Mouse (Mus musculus) left cerebral cortex, adult 8-10 months (tissue): Measurements from ENCODE around the gene Kitl. TPM values are rescaled to one million over a fixed set of nuclear protein-coding genes. Genes with fewer than 3 reads are reported as not detected.

ENCODE experiments used
- DNase-seq, 2 experiments: peaks; one replicate each; pipeline ENCODE4 v3.0.0; 2022; ENCODE audit warnings: low spot score in 2 of 2
- total RNA-seq, 4 experiments: library from RNA; stranded (reverse); gene quantifications; 2 replicates each; pipeline ENCODE4 v1.2.4; 2022

Gene Kitl
- total RNA-seq, result 10 to 100 TPM; 33.1 to 52.1 (median 41.7) TPM

GRCm38 (mm10) chr10:100015370-100016325 lies at the start of gene Kitl:
Gene Kitl, plus strand, starts transcription at chr10:100015630.
- peak; percentile 34 to 53 for DNase-seq

- no peak for DNase-seq
Measured at GRCm38 (mm10) chr10:99972866-99973265, 42.6 kb upstream of the Kitl start.

DNA sequence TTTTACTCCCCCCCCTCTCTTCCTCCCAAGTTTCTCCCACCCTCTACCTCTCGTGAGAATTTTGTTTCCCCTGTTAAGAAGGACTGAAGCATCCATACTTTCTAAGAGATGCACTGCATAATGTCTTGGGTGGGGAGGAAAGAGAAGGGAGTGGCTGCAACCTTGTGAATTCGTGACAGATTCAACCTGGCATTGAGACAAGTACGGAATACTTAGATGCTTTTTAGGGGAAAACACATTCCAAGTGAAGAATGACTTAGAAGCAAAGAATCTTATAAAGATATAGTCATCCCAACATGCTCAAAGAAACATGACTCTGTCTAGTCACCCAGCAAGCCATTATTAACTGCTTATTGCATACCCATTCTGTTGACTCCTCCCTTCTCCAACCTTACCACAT lies 35.3 kb upstream of the Kitl start:
- no peak for DNase-seq

- DNase-seq, result no peak
Measured at GRCm38 (mm10) chr10:99980916-99981315, 34.5 kb upstream of the Kitl start.

GRCm38 (mm10) chr10:99981887-99982286 lies 33.5 kb upstream of the Kitl start:
- no peak for DNase-seq

DNA sequence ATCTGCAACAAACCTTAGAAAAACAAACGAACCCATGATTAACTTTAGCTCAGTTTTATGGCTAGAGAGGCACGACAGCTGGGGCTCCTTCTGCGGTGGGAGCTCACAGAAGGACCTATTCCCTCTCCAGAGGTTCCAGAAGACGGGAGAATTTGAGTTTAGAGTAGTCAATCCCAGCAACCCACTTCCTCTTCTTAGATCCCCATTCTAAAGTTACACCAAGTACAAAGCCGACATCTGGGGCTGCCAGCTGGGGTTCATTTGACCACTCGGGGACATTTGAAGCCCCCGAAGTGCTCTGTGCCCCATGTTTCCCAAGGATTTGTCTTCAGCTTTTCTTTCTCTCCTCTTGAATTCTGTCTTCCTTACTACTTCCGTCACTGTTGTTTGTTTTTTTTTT lies 28.7 kb upstream of the Kitl start:
- no peak for DNase-seq

GRCm38 (mm10) chr10:99989758-99990157 lies 25.7 kb upstream of the Kitl start:
- no peak for DNase-seq

- DNase-seq, result no peak
Measured at GRCm38 (mm10) chr10:99992121-99992520, 23.3 kb upstream of the Kitl start.

DNA sequence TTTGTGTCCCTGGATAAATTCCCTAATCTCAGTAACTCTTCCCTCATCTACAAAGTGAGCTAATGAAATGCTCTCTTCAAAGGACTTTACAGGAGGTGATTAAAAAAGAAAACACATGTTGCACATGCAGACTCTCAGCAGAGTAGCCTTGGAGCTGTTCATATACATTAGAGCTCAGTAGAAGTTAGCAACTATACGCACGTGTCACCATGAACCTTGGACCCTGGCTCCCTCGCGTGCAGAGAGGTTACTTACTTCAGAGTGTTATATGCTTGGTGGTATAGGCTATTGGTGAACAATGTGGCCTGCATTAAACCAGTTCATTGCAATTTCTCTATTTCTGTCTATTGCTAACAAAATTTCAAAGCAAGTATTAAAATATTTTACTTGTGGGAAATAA lies 14.0 kb upstream of the Kitl start:
- DNase-seq, result no peak

- no peak for DNase-seq
Measured at GRCm38 (mm10) chr10:100003797-100004196, 11.6 kb upstream of the Kitl start.

- DNase-seq, result no peak
Measured at GRCm38 (mm10) chr10:100009681-100010080, 5.7 kb upstream of the Kitl start.

DNA sequence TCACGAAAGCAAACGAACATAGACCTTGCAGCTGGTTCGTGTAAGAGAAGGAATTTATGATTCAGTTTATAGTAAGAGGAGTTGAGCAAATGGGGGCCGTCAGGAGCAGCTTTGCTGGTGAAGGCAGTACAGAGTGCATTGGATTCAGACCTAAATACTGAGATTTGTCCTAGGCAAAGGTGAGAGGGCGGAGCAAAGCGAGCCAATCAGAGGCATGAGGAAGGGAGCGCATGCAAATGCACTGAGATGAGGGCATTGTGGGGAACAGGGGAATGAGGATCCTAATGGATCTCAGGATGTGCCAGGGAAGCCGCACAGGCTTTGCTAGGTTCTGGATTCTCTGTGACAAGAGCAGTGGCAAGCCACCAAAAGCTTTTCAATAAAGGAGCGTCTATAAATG lies 5.1 kb upstream of the Kitl start:
- DNase-seq, result no peak

DNA sequence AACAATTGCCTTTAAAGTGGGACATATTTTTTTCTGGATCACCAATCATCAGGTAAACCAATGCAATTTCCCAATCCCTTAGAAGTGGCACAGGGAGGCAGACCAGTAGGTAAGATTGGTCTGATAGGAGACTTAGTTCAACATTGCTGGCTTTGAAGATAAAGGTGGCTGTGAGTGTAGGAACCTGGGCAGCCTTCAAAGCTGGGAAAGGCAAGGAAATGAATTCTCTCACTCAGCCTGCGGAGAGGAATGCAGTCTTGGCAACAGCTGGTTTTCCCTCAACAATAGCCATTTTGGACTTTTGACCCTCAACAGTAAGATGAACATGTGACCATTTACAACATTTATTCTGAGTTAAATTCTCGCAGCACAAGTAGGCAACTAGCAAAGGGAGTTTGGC lies 1.3 kb upstream of the Kitl start:
- DNase-seq, result no peak

DNA sequence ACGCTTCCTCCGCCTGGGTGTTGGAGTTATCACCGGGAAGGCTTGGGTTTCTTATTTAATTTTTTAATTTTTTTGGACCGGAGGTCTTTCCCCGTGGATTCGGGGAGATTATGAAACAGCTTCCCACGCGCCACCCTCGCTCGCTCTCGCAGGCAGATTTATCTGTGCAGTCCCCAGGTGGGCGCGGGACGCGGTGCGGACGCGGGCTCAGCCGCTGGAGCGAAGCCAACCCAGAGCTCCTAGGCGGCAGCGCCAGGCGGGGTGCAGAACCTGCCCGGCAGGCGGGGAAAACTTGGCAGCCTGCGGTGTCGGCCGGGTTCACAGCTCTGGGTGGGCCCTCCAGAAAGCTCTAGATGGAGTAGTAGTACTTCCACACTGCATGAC lies 888 bp downstream of the Kitl start:
- DNase-seq, result peak; percentile 71 to 74

GRCm38 (mm10) chr10:100016941-100017770 lies 1.7 kb downstream of the Kitl start:
- DNase-seq, result no peak

- no peak for DNase-seq
Measured at GRCm38 (mm10) chr10:100017771-100018070, 2.3 kb downstream of the Kitl start.

DNA sequence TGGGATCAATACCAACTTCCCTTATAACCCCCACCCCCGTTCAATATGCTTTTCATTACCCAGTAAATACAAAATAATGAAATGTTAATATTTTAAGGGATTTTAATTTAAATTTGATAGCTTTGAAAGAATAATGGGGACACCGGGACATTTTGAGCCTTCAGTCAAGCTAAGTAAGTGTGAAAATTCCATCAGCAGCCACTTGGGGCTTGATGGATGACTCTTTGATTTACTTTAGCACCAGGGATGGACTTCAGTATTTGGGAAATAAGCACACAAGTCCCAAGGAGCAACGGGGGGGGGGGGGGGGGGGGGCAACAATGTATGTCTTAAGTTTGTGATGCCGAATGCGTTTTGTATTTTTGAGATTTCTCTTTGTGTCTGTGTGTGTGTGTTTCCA lies 3.1 kb downstream of the Kitl start:
- no peak for DNase-seq

DNA sequence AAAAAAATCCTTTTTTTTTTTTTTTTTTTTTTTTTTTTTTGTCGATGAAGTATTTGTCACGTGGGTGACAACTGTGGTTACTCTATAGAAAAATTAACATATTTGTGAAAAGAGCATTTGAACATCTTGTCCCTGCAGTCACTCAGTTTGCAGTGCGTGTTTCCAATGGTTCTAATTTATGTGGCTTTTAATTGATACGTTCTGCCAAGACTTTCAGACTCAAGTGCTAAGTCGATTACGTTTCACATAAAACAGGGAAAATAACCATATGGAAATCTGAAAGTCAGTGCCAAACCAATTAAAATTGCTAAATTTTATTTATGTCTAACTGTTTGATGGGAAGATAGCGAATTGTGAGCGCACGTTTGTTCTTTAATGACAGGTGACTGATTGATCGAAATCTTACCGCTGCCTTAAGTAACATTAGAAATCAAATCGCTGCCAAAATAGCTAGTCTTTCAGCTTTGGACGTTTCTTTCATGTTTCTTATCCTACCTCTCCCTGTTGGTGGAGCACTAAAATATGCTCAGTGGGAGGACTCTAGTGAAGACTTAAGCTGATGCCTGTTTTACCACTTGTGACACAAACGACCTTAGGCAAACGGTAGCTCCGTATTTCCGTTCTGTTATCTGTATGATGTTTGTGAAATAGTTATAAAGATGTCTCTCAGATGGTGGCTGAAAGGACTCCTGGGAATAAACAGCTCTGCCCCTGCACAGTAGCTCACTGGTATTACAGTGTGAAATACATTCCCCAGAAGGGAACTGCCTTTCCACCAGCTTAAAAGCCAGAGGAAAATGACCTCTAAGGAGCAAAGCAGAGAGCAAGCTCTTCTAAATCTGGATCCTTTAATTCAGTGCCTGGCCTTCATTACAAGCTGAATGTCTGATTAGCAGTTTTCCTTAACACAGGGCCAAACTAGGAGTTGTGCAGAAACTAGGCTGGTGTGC lies 4.1 kb downstream of the Kitl start:
- no peak for DNase-seq

DNA sequence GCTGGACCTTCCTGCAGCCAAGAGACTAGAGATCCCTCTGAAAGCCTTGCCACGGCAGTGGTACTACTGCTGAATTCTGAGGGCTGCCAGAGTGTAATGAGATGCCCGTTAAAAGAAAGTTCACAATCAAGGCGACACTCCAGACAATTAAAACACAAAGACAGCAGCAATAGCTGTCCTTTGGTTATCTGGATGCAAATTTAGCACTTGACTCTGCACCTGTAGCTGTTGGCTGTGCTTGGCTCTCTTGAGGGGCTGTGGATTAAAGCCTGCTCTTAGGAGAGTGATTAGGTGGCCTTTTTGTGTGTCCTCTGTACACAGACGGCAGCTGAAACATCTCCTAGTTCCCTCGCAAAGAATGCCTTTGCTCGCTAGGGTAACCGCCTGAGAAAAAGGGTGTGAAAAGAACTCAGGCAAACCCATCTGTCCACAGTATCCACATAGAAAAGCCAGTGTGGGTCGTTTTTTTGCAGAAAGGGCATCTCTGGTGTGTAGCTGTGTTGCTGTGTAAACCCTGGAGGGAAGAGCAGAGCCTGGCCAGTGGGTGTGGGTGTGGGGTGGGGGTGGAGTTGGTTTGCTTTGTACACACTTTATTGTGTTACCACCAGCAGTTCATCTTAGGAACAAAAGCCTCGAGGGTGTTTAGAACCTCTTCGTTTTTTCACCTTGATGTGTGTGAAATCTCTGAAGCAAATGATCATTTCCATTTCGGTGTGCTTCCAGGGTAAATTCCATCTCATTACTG lies 6.8 kb downstream of the Kitl start:
- DNase-seq, result no peak

GRCm38 (mm10) chr10:100022835-100023093 lies 7.3 kb downstream of the Kitl start:
- no peak for DNase-seq

DNA sequence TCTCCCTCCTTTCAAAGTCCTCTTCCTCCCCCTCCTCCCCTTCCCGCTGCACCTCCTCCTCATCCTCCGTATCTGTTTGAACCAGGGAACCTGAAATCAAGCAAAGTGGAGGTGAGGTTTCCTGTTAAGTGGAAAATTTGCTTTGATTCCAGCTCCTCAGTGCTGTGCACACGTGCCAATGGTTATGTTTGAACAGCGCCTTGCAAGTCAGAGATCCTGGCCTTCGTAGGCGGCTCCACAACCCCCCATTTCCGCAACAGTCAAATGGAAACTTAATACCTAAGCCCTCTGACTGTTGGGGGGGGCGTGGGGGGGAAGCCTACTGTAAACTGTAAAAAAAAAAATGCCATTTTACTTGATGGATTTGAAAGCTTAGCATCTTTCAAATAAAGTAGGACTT lies 10.2 kb downstream of the Kitl start:
- no peak for DNase-seq
